Mouse (Mus musculus) heart, postnatal 0 days (tissue): ENCODE data around the gene Kif5c.

Experiments used
- CTCF ChIP-seq: IDR thresholded peaks from 2 replicates; pipeline ENCODE4 v1.5.1; 2016; ENCODE audit warnings: antibody characterized with exemption, control low read depth, low read depth
- EP300 ChIP-seq: IDR thresholded peaks from 2 replicates; pipeline ENCODE4 v1.6.1; 2016; ENCODE audit warnings: antibody characterized with exemption, low read depth

DNA sequence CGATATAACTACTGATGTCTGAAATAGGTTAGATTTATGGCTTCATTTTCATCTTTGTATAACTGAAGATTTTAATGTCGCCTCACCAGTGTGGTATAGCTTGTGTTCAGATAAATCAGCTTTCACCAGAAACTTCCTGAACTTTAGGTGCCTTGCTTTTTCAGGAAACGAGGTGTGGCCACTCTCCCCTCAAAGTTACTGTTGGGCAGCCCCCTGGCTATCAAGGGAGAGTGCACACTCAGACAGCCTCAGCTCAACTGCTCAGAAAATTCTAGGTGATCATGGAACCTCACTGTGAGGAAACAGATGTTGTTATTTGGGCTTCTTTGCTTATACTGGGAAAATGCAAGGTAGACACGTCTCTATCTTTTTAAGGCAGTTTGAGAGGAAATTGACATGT is 194.1 kb downstream of the Kif5c start:
- no peak for TF ChIP-seq CTCF
- TF ChIP-seq EP300: no peak
